Mouse (Mus musculus) myocyte (in vitro differentiated cells): ENCODE data around the gene Tal1.

ENCODE experiments used
- E2F4 ChIP-seq: IDR thresholded peaks from one replicate; pipeline ENCODE4 v1.6.1; 2011; ENCODE audit warnings: mild to moderate bottlenecking, control low read depth, moderate library complexity; ENCODE audit not compliant: insufficient read depth
- MAX ChIP-seq: IDR thresholded peaks from one replicate; pipeline ENCODE4 v1.6.1; 2011; ENCODE audit warnings: low read depth, mild to moderate bottlenecking, control low read depth
- MYOD1 ChIP-seq, 3 experiments: IDR thresholded peaks; one replicate each; pipeline ENCODE4 v1.6.1; 2011; ENCODE audit warnings: control low read depth in 2 of 3, low read depth in 2 of 3, mild to moderate bottlenecking in 2 of 3, moderate library complexity in 1 of 3; ENCODE audit not compliant: insufficient read length in 2 of 3, control insufficient read depth in 1 of 3
- POLR2A ChIP-seq: IDR thresholded peaks from one replicate; pipeline ENCODE4 v1.6.1; 2011; ENCODE audit warnings: low read depth, mild to moderate bottlenecking, control low read depth, moderate library complexity; ENCODE audit not compliant: insufficient read length

GRCm38 (mm10) chr4:115057674-115058316 lies 1.6 kb downstream of the Tal1 start:
- TF ChIP-seq MAX (no peak), E2F4 (no peak), POLR2A (no peak), MYOD1 (IDR thresholded peaks at IDR 0.05; ENCODE audit: control insufficient read depth in 1 of 3, insufficient read length in 2 of 3, low read depth in 2 of 3) (no peak)
